Mouse (Mus musculus) heart, postnatal 0 days (tissue): ENCODE results near the gene Rnasel.

Source experiments
- CTCF ChIP-seq: IDR thresholded peaks from 2 replicates; pipeline ENCODE4 v1.5.1; 2016; ENCODE audit warnings: antibody characterized with exemption, control low read depth, low read depth
- EP300 ChIP-seq: IDR thresholded peaks from 2 replicates; pipeline ENCODE4 v1.6.1; 2016; ENCODE audit warnings: antibody characterized with exemption, low read depth

- TF ChIP-seq CTCF (no peak), EP300 (no peak)
Observed at GRCm38 (mm10) chr1:153720935-153721334, 28.3 kb upstream of the Rnasel start.
